Mouse (Mus musculus): Measurements from ENCODE around the gene Sh3gl1. TPM values are rescaled to one million over a fixed set of nuclear protein-coding genes. Genes with fewer than 3 reads are reported as not detected.

Gene Sh3gl1
- polyA plus RNA-seq, 1 experiment from 2014 or later = 85.2 TPM

DNA sequence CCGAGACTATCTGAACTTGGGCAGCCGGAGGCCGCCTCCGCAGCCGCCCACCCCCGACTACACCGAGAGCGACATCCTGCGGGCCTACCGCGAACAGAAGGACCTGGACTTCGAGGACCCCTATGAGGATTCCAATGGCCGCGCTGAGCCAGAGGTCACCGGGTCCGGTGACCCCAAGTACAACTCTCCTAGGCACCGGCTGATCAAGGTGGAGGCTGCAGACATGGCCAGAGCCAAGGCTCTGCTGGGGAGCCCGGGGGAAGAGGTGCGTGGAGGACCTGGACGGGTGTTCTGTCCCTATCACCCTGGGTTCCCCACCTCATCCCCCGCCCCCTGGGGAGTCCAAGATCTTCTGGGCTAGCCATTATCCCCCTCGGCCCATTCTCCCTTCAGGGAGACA, 65.0 kb downstream of the Sh3gl1 start:
- no peak for ATAC-seq
- TF ChIP-seq CTCF (IDR thresholded peaks at IDR 0.05) = no peak
- in situ Hi-C loops (cut with MboI; ENCODE audit: low pct_unique_long_range_greater_than_20kb) = no loop called here
- no peaks in the 10 kb centered on the region for H3K27me3 ChIP-seq
- no peak for DNase-seq (ENCODE audit: low read depth, low spot score)
- POLR2A ChIA-PET = no interaction called here
- CTCF ChIA-PET = no interaction called here

DNA sequence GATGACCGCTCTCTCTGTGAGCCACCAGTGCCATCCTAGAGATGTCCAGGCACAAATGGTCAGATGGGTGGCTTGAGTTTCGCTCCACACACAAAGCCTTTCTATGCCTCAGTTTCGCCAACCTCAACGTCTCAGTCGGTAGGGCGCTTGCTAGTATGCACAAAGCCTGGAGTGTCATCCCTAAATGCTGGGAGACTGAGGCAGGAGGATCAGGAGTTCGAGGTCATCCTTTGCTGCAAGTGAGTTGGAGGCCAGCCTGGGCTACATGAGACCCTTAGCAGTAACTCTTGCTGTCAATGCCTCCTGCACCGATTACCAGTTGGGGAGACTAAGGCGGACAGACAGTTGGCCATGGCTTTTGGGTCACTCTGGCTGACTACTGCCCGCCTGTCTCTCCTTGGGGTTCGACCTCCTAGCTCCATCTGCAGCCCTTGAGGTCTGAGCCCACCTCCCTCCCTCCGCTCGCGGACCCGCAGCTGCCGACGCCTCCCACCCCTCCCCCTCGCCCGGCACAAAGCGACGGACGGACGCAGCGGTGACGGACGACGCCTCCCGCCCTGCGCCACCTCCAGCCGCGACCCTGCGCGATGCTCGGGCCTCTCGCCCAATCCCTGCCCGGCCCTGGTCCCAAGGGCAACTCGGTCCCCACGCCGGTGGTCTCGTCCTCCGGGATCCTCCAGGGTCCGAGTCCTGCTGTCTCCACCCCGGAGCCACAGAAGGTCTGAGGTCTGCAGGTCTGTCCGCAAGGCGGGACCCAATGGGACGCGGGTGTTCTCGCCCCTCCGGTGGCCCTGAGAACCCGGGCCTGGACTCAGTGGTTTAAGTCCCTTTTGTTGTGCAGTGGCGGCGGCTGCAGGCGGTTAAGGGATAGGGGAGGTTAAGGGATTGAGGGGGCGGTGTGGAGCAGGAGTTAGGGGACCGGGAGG, 66.2 kb downstream of the Sh3gl1 start, which contains the start of gene Shd:
Gene Shd (plus strand): TSS at position 502 of the 926 bp plus-strand sequence.
- DNase-seq (ENCODE audit: low read depth, low spot score) (no peak), ATAC-seq (no peak)
- in situ Hi-C loops (cut with MboI; ENCODE audit: low pct_unique_long_range_greater_than_20kb) = loop anchor here (10.0 kb wide), 1 partner anchor 45 kb away; no protein-coding TSS in a partner anchor
- ChIA-PET CTCF (no interaction called here), POLR2A (no interaction called here)
- no peak for TF ChIP-seq CTCF (IDR thresholded peaks at IDR 0.05)
- no peaks in the 10 kb centered on the region for H3K27me3 ChIP-seq

GRCm38 (mm10) chr17:55969560-55969959, 66.9 kb downstream of the Sh3gl1 start:
- ChIA-PET CTCF (no interaction called here), POLR2A (no interaction called here)
- in situ Hi-C loops (cut with MboI; ENCODE audit: low pct_unique_long_range_greater_than_20kb) = loop anchor here (10.0 kb wide), 1 partner anchor 45 kb away; no protein-coding TSS in a partner anchor
- H3K27me3 ChIP-seq = no peaks in the 10 kb centered on the region
- DNase-seq (ENCODE audit: low read depth, low spot score) (no peak), ATAC-seq (no peak)
- no peak for TF ChIP-seq CTCF (IDR thresholded peaks at IDR 0.05)

GRCm38 (mm10) chr17:55968210-55968609, 68.2 kb downstream of the Sh3gl1 start:
- no peak for TF ChIP-seq CTCF (IDR thresholded peaks at IDR 0.05)
- ATAC-seq (no peak), DNase-seq (ENCODE audit: low read depth, low spot score) (no peak)
- ChIA-PET CTCF (interaction anchor here (0.6 kb wide), 1 partner anchor 1284 kb away, joined by 3 read pairs; no protein-coding TSS in a partner anchor), POLR2A (no interaction called here)
- no peaks in the 10 kb centered on the region for H3K27me3 ChIP-seq
- in situ Hi-C loops (cut with MboI; ENCODE audit: low pct_unique_long_range_greater_than_20kb) = loop anchor here (10.0 kb wide), 1 partner anchor 47 kb away; no protein-coding TSS in a partner anchor

DNA sequence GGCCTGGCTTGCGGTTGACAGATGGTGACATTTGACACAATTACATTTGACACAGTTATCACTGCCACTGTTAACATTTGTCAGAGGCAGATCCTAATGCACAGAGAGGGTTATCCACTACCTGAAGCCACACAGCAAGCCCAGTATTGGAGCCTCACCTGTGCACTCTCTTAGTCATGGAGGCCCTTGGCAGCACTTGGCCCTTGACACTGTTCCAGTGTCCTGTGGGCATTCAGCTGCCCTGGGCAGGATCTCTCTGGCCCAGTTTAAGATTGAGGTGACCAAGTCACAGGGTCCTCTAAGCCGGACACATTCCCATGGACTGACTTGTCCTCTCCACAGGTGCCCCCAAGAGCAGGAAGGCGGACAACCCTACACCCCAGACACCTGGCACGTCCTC, 69.2 kb downstream of the Sh3gl1 start:
- no peak for TF ChIP-seq CTCF (IDR thresholded peaks at IDR 0.05)
- DNase-seq (ENCODE audit: low read depth, low spot score) = no peak
- POLR2A ChIA-PET = interaction anchor here (0.6 kb wide), 1 partner anchor 9 kb away, joined by 3 read pairs; no protein-coding TSS in a partner anchor
- no peaks in the 10 kb centered on the region for H3K27me3 ChIP-seq
- in situ Hi-C loops (cut with MboI; ENCODE audit: low pct_unique_long_range_greater_than_20kb) = loop anchor here (10.0 kb wide), 1 partner anchor 48 kb away; no protein-coding TSS in a partner anchor
- no peak for ATAC-seq
- CTCF ChIA-PET = interaction anchor here (0.9 kb wide), 1 partner anchor 51 kb away, joined by 3 read pairs; no protein-coding TSS in a partner anchor

Other genes with a start within 250 kb of the Sh3gl1 start
- gene Zfp119a, start 157.7 kb downstream of the Sh3gl1 start, polyA plus RNA-seq (2021) = 6.5 TPM
- gene Zfp959, start 144.5 kb downstream of the Sh3gl1 start, polyA plus RNA-seq (2021) = 6.8 TPM
- 4.9 TPM for gene Zfp119b, start 87.1 kb downstream of the Sh3gl1 start, polyA plus RNA-seq (2021)
- gene Ebi3, start 84.0 kb downstream of the Sh3gl1 start, polyA plus RNA-seq (2021) = not detected
- 15.0 TPM for gene Yju2, start 77.5 kb downstream of the Sh3gl1 start, polyA plus RNA-seq (2021)
- not detected for gene Shd, start 66.2 kb downstream of the Sh3gl1 start, polyA plus RNA-seq (2021)
- gene Fsd1, start 50.1 kb downstream of the Sh3gl1 start, polyA plus RNA-seq (2021) = 26.2 TPM
- gene Stap2, start 31.1 kb downstream of the Sh3gl1 start, polyA plus RNA-seq (2021) = 14.2 TPM
- 174 TPM for gene Mpnd, start 30.9 kb downstream of the Sh3gl1 start, polyA plus RNA-seq (2021)
- gene Chaf1a, start 3.8 kb upstream of the Sh3gl1 start, polyA plus RNA-seq (2021) = 18.0 TPM
- gene Ubxn6, start 38.4 kb upstream of the Sh3gl1 start, polyA plus RNA-seq (2021) = 66.0 TPM
- 117 TPM for gene Hdgfl2, start 43.0 kb upstream of the Sh3gl1 start, polyA plus RNA-seq (2021)
- gene Plin4, start 73.2 kb upstream of the Sh3gl1 start, polyA plus RNA-seq (2021) = 7.1 TPM
- 0.55 TPM for gene Plin5, start 81.0 kb upstream of the Sh3gl1 start, polyA plus RNA-seq (2021)
- gene Lrg1, start 85.4 kb upstream of the Sh3gl1 start, polyA plus RNA-seq (2021) = 0.08 TPM
- gene Sema6b, start 103.7 kb upstream of the Sh3gl1 start, polyA plus RNA-seq (2021) = 2.0 TPM
- gene Tnfaip8l1, start 125.8 kb upstream of the Sh3gl1 start, polyA plus RNA-seq (2021) = 2.0 TPM
- 96.5 TPM for gene Mydgf, start 147.3 kb upstream of the Sh3gl1 start, polyA plus RNA-seq (2021)
- 58.5 TPM for gene Dpp9, start 182.3 kb upstream of the Sh3gl1 start, polyA plus RNA-seq (2021)
- gene Fem1a, start 220.2 kb upstream of the Sh3gl1 start, polyA plus RNA-seq (2021) = 17.2 TPM
- gene Ticam1, start 240.2 kb upstream of the Sh3gl1 start, polyA plus RNA-seq (2021) = 23.9 TPM

All from Patski (cell line).